Mouse (Mus musculus): ENCODE measurements at regions not wholly inside any gene's neighbourhood (a gene's known extent, or its start where the extent isn't known, plus 50 kb on each side); places are given as distances from the start of the nearest gene placed in this dataset.

DNA sequence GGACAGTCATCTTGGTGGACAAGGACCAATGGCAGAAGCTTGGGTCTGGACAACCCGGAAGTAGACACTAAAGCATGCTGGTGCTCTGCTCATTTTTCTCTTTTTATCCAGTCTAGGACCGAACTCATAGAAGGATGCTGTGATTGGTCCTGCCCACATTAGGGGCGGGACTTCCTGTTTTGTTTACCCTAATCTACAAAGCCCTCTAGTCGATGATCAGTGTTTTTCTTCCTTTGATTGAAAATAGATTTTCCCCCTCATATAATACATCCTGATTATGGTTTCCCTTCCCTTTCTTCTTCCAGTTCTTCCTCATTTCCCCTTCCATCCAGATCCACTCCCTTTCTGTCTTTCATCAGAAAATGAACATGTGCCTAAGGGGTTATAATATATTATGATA is 175.0 kb upstream of the Stt3b start:
- TF ChIP-seq CTCF (IDR thresholded peaks at IDR 0.05; ENCODE audit: low read depth, low read length) (no peak), POLR2A (IDR thresholded peaks at IDR 0.05; ENCODE audit: insufficient read depth, low read length) (no peak)

Measured in ES-Bruce4 (cell line).